Mouse (Mus musculus): ENCODE data around the gene Shank3.
A peak's percentile ranks its signal among the peaks of the same experiment; 100 is the strongest.

Gene Shank3

DNA sequence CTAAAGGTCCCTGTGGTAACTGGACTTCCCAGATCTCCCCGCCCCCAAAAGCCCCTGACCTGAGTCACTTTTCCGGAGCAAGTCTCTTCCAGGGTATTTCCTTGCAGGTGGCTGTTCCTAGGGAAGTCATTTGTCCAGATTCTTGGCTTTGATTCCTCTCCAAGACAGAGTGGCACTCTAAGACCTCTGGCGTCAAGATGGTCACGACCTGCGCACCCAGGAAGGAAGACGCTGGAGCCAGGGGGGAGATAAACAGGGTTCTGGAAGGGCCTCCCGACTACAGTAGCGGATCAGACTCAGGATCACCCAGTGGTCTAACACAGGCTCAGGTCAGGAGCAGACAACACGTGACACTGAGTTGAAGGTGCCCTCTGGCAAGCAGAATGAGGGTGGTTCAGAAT is 22.3 kb upstream of the Shank3 start, which contains the start of gene Arsa:
Arsa (minus strand) TSS at position 335 of the 401 bp plus-strand sequence.
- DNase-seq (ENCODE audit: low read depth), result no peak

DNA sequence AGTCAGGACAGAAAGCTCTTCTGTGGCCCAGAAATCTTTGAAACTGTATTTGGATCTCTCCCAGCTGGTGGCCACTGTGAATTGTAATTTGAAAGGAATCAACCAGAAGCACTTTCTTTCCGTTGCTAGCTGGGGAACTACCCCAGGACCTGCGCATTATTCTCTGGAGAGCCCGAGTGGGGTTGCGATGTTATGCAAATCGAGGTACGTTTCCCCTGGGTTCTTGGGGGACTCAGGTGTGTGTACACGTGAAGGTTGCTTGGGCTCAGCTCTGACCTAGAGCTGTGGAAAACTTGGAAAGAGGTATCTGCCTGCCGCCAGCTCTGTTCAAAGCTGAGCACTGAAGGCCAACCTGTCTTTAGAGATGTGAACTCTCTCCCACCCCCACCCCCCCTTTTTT is 21.6 kb upstream of the Shank3 start:
- no peak for DNase-seq (ENCODE audit: low read depth)

DNA sequence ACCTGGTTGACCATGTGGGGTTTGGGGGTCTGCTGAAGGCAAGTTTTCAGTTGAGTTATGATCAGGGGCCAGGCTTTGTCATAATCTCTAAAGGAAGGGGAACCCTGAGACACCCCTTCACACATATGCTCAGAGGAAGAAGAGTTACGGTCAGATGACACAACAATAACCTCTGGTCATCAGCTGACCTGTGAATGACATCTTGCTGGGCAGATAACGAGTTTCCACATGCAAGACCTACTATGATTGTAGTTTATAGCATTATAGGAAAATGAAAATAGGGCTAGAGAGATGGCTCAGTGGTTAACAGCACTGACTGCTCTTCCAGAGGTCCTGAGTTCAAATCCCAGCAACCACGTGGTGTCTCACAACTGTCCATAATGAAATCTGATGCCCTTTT is 20.8 kb upstream of the Shank3 start:
- no peak for DNase-seq (ENCODE audit: low read depth)

DNA sequence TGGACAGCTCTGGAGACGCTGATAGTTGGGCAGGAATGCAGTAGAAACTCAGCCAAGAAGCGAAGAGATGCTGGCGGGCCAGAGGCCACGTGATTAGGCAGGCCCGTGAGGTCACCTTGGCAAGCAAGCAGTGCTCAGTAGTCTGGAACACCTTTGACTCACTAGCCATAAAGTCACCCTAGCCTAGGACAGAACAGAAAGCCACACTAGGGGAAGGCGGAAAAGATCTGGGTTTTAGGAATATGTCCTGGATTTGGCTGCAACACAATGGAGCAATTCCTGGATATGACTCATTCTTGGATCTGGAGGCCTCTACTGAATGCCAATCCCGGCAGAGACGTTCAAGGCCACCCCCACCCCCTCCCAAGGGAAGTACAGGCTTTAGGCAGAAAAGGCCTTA is 18.8 kb upstream of the Shank3 start:
- DNase-seq (ENCODE audit: low read depth), result peak; percentile 62

DNA sequence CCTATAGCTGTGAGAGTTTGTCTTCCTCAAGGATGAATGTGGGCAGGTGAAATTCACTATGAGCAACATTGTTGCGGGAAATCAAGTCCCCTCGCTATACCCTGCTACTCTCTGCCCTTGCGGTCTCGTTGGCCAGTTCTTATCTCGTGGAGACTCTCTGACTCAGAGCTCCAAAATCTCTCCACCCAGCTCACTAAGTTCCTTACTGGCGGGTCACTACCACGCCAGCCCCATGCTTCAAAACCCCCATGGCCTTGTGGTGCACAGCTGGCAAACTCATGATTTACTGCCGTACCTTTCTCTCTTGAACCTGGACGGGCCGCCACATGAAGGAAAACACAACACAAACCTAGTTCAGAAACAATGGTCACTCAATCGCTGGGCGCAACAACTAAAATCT is 11.2 kb upstream of the Shank3 start:
- DNase-seq (ENCODE audit: low read depth), result no peak

DNA sequence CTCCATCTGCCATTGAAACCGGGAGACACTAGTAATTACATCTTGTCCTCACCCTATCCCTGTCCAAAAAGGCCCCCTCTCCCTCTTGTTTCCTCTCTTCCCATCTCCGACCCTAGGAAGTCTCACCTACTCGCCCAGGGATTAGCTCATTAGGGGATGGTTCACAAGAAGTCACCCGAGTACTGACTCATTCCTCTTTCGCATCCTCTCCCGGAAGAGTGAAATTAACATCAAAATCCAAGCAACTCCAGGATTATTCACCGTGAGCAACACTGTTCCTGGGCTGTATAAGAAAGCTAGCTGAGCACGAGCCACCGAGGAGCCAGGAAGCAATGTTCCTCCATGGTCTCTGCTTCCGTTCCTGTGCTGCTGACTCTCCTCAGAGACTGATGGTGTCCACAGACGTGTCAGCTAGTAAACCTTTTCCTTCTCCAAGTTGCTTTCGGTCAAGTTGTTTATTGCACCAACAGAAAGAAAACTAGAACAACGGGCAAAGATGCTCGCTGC is 10.8 kb upstream of the Shank3 start:
- no peak for DNase-seq (ENCODE audit: low read depth)

DNA sequence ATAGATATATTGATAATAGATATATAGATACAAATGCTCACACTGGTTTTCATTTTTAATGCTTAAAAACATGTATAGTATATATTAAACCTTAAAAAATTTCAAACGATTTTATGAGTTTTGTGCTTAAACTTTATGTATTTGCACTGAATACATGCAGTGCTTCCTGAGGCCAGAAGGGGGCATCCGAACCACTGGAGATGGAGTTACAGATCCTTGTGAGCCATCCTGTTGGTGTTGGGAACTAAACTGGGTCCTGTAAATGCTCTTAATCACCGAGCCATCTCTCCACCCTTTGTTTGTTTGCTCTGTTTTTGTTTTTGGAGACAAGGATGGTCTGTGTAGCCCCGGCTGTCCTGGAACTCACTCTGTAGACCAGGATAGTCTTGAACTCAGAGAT is 4.5 kb upstream of the Shank3 start:
- no peak for DNase-seq (ENCODE audit: low read depth)

DNA sequence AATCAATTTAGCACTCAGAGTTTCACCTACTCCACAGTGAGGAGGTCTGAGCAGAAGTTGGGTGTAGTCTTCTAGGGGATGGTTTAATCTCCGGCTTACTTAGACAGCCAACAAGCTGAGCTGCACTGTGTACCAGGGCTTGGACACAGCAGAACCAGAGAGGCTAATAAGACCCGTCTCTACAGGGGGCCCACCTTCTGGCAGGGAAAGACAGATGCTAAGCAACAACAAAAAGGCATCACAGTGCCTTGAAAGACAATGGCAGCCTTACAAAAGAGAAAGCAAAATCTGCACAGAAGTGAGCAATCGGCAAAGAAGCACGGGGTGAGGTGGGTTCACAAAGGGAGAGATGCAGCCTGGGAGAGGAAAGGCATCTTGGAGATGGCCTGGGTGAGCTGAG is 3.3 kb upstream of the Shank3 start:
- no peak for DNase-seq (ENCODE audit: low read depth)

DNA sequence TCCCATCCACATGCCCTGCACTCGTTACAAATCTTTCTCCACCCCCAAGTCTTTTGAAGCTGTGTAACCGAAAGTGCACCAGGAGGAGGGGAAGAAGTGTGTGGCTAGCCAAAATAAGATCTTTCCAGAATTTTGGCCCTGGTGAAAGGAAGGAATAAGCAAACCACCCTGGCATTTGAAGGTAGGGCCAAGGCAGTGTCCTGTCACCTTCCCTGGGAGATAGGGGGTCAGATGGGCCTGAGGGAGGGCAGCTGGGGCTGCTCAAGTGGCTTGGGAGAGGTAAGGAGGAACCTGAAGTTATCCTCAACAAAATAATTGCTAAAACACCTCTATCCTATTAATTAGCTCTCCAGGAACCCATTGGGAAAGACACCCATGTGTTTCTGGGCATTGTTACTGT is 2.6 kb upstream of the Shank3 start:
- no peak for DNase-seq (ENCODE audit: low read depth)

DNA sequence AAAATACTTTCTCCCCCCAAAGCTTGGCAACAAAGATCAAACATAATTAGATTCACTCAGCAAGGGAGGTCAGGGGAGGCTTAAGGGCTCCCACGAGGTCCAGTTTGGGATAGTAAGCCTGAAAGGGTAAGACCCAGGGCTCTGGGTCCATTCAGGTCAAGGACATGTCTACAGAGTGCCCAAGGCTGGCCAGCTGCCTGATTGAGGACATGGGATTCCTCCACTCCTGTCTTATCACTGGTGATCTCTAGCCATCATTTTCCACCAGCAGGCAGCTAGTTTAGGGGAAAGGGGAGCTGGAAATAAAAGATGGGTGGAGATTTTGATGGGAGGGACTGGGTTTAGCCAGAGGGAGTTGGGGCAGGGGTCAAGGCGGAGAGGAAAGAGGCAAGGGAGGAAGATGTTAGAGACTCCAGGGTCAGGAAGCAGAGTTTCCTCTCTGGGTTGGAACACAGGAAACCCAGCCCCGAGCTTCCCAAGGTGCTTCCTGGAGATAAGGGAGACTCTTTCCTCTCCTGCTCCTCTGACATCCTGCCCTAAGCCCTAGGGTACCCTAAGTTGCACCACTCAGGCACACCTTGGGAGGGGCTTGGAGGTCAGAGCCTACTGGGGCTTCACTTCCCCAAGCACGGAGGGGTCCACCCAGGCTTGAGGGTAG is 1.9 kb upstream of the Shank3 start:
- no peak for DNase-seq (ENCODE audit: low read depth)

DNA sequence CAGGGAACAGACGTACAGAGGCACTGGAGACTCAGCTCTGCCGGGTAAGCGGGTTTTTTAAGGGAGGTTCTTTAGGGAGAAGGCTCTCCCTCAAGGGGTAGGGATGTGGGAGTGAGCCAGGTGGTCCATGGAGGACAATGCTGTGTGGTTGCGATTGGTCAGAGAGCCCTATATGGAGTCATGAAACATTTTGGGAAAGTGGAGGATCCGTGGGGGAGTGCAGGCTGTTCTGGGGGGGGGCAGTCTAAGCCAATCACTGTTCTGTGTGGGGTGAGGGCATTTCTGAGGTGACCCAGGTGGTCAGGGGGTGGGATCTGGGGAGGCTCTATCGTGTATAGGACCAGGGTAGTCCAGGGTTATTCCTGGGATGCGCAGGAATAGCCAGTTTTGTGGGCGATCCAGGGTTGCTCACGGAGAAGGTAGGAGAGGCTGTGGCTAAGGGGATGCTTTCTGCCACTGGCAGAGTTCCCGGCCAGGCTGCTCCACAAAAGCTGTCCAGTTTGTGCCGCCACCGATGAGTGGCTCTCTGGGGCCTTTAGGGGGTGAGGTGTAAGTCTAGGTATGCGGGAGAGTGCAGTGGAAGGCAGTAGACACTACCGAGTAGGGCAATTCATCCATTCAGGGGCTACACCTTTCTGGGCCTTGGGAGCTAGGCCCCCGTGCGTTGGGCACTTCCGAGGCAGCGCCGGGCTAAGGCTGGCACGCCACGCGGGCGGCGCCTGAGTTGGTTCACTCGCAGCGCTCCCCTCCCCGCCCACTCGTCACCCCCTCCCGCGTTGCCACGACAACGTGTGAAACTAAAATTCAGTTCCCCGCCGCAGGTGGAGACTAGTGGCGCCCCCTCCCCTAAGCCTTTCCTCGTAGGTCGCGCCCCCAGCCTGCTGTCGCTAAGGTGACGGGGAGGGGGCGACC is 1.1 kb upstream of the Shank3 start:
- DNase-seq (ENCODE audit: low read depth), result no peak

DNA sequence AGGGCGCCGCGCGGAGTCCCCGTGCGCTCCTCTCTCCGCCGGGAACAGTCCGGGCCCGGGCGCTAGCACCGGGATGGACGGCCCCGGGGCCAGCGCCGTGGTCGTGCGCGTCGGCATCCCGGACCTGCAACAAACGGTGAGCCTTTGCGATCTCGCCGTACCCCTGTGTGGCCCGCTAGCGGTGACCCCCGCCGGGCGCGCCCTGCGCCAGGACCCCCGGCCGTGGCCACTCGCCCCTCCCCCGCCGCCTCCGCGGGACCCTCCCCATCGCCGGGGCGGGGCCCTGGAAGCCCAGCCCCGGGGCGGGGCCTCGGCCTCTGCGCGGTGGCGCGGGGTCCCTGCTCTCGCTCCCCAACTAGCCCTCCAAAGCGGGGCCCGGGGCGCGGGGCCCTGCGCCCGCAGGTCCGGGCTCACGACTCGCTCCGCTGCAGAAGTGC is 379 bp downstream of the Shank3 start:
- no peak for DNase-seq (ENCODE audit: low read depth)

DNA sequence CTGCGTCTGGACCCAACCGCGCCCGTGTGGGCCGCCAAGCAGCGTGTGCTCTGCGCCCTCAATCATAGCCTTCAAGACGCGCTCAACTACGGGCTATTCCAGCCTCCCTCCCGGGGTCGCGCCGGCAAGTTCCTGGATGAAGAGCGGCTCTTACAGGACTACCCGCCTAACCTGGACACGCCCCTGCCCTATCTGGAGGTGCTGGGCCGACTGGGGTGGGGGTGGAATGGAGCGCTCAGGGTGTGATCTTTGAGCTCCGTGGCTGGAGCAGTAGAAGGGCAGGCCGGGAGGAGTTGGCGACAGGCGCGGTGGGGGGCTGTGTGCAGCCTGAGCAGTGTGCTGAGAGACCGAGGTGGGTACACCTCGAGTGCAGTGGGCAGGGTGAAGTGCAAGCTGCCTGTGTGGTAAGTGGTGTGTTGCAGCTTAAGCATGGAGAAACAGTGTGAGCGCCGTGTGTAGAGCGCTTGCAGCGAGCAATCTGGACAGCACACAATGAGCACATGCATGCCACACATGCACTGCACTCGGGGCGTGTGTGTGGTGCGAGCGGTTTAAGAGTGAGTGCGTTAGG is 883 bp downstream of the Shank3 start:
- DNase-seq (ENCODE audit: low read depth), result no peak

DNA sequence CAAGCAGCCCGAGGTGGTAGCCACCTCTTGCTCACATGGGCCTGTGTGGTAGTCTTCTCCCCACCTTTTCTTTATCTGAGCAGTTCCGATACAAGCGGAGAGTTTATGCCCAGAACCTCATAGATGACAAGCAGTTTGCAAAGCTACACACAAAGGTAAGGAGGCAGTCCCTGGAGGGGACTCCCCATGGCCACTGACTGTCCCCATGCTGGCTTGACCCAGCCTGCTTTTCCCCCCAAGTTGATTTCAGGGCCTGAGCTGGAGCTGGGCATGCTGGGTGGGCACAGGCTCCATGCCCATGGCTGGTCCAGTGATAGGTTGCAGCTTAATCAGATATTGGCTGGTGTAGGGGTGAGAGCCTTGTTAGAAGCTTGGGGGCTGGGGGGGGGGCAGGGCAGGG is 1.9 kb downstream of the Shank3 start:
- DNase-seq (ENCODE audit: low read depth), result no peak

DNA sequence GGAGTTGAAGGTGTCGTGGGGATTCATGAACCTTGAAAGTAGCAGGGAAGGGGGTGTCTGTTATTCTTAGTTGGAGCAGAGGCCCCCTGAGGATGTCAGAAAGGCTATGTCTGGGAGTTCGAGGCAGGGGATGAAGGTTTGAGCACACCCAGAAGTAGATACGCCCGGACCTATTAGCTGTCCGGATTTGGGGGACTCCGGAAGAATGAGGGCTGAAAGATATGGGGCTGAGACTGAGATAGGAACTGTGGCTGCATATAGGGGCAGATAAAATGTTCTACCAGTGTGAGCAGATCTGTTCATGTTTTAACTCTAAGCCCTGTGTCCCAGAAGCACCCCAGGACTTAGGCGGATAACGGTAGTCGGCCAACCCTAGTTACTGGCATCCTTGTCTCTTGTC is 5.4 kb downstream of the Shank3 start:
- DNase-seq (ENCODE audit: low read depth), result no peak

DNA sequence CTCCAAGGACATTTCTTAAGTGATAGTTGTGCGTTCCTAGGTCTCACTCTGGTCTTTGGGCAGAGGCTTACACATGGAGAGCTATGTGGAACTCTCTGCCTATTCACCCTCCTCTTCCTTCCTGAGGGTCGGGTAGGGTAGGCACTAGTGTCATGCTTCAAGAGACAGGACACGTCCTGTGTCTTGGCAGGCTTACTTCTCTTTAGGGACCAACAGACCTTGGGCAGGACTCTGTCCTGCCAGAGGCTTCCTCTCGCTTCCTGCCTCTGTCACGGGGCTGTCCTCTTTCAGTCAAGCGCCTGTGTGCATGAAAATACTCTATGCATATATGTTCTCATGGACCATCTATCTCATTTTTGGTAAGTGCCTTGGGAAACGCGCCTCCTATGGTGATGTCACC is 8.3 kb downstream of the Shank3 start:
- no peak for DNase-seq (ENCODE audit: low read depth)

DNA sequence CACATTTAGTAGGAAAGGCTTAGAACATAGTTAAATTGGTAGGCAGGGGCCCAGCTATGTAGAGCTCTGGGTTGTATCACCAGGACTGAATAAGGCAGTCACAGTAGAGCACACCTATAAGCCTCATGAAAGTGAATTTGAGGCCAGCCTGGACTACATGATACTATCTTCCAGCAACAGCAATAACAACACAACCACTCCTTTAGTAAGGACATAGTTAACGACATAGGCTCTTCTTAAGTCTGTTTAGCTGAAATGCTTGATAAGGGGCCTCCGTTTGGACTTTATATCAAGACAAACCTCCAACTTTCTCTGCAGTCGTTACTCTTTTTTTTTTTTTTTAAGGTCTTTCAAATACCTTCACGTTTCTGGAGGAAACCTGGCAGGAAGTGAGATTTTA is 13.3 kb downstream of the Shank3 start:
- DNase-seq (ENCODE audit: low read depth), result no peak

DNA sequence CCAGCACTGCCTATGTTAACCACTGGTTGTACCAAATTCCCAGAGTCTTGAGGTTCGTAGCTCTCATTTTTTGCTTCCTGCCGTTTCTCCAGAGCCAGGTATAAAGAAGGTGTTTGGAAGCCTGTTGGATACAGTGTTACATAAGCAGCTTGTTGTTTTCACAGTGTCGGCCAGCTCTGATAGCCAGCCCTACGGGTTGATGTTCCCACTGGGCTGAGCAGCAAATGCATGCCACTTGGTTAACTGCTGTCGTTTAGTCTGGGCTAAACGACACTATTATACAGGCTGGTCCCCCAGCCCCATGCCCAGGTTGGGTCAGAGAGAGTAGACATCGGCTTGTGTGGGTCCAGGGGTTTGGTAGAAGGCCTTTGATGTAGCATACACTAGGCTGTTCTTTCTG is 22.5 kb downstream of the Shank3 start:
- no peak for DNase-seq (ENCODE audit: low read depth)

DNA sequence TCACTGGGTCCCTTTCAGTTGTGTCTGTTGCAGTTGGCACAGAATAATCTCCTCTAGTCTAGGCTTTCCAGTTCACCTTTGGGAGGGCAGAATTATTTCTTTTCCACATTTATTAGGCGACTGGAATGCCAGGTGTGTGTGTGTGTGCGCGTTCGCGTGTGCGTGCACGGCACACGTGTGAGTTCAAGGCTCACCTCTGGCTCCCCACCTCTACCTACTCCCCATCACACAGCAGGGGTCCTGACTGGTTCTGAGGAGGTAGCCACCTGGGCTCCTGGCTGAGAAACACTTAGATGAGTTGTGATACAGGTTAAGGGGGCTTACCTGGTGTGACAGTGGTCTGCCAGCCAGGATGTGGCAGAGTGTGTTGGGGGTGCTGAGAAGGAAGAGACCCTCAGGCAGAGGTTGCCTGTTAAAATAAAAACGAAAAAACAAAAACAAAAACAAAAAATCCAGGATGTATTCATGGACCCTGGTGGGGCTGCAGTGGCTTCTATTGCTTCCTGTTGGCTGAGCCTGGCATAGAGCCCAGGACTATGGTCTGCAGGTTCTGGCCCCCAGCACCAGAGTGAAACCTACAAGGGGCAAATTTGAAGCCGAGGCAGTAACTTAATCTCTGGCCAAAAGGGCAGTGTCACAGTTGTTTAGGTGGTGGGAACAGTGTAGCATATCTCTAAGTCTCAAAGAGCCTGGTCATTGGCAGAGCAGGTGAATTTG is 23.3 kb downstream of the Shank3 start:
- no peak for DNase-seq (ENCODE audit: low read depth)

DNA sequence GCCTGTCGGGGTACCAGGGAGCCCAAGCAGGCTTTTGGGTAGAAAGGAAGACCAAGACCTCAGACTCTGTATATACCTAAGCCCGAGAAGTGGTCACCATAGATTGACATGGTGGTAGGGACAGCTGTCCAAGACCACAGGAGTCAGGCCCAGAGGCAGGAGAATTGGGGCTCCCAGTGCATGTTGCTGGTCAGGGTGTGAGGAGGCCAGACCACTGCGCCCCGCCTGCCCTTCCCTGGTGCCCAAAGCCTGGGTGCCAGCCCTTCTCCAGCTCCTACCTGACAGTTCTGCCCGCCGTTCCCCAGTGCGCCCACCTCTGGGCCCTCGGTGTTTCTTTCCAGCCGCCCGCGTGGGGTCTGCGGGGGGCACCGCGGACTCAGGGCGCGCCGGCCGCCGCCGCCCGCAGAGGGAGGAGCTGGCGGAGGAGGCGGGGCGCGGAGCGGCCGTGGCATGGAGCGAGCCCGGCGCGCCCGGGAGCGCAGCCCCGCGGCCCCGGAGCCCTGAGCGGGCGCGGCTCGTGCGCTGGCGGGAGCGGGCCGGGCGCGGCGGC is 23.9 kb downstream of the Shank3 start:
- DNase-seq (ENCODE audit: low read depth), result no peak

DNA sequence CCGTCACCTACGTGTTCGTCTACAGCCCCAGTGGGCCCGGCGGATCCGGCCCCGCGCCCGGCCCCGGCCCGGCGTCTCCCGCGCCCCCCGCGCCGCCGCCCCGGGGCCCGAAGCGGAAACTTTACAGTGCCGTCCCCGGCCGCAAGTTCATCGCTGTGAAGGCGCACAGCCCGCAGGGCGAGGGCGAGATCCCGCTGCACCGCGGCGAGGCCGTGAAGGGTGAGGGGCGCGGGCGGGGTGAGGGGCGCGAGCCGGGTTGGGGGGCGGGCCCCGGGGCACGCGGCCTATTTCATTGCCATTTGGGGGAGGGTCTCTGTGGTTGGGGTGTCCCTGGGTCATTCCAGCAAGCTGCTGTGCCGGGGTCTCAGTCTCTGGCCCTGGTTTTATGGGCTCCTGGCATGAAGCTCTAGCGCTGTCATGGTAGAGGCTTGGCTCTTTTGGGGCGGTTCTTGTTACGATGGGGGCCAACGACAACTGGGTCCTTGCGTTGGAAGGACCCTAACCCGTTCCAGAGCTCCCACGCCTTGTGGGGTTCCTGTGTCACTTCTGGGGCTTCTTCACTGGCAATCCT is 24.7 kb downstream of the Shank3 start:
- no peak for DNase-seq (ENCODE audit: low read depth)
